Mouse (Mus musculus) lung, embryonic 14.5 days (tissue): ENCODE data around the gene Syn3. TPM values are rescaled to one million over a fixed set of nuclear protein-coding genes. Genes with fewer than 3 reads are reported as not detected.

Experiments
- ATAC-seq: fragments of 200-750 bp; cut with Nextera tagmentation; 2 replicates; pipeline ENCODE4 v1.8.0; 2017; ENCODE audit warnings: mild to moderate bottlenecking, moderate TSS enrichment, moderate library complexity; ENCODE audit not compliant: insufficient read depth
- DNase-seq: peaks from one replicate; pipeline ENCODE4 v3.0.0-alpha.2; 2015
- H3K27ac ChIP-seq: fragments of 300-500 bp; sonication (generic); 2 replicates; pipeline ENCODE4 v1.5.1; 2014; ENCODE audit warnings: low read depth, mild to moderate bottlenecking, moderate library complexity
- H3K27me3 ChIP-seq: fragments of 300-500 bp; sonication (generic); 2 replicates; pipeline ENCODE4 v1.6.1; 2014; ENCODE audit warnings: low read length, control low read depth; ENCODE audit not compliant: insufficient read depth
- H3K36me3 ChIP-seq: fragments of 300-500 bp; sonication (generic); 2 replicates; pipeline ENCODE4 v1.6.1; 2014; ENCODE audit warnings: control low read depth; ENCODE audit not compliant: insufficient read depth
- H3K4me1 ChIP-seq: fragments of 300-500 bp; sonication (generic); 2 replicates; pipeline ENCODE4 v1.6.1; 2014; ENCODE audit warnings: antibody characterized with exemption, control low read depth; ENCODE audit not compliant: insufficient read depth
- H3K4me2 ChIP-seq: fragments of 300-500 bp; sonication (generic); 2 replicates; pipeline ENCODE4 v1.6.1; 2014; ENCODE audit warnings: mild to moderate bottlenecking
- H3K4me3 ChIP-seq: fragments of 300-500 bp; sonication (generic); 2 replicates; pipeline ENCODE4 v1.5.1; 2014; ENCODE audit warnings: low read depth, low read length
- H3K9ac ChIP-seq: fragments of 300-500 bp; sonication (generic); 2 replicates; pipeline ENCODE4 v1.6.1; 2014
- H3K9me3 ChIP-seq: fragments of 300-500 bp; sonication (generic); 2 replicates; pipeline ENCODE4 v1.6.1; 2016; ENCODE audit warnings: low read depth, low read length, control low read depth
- CTCF ChIP-seq: IDR thresholded peaks from 2 replicates; pipeline ENCODE4 v1.5.1; 2016; ENCODE audit warnings: antibody characterized with exemption, low read depth
- WGBS: fragments of 180-500 bp; shearing (Covaris S2); extraction: QIAGEN DNeasy Blood & Tissue Kit; methylation state at CpG from one replicate; pipeline ENCODE4 v1.1.7; 2014; 5-methylcytosine and 5-hydroxymethylcytosine counted together
- polyA plus RNA-seq: library from polyadenylated mRNA; unstranded; fragments of >200 nt; fragmentation: Nextera tagmentation; extraction: Ambion mirVana; gene quantifications from 2 replicates; pipeline ENCODE4 v1.2.1, GENCODE M21; 2014

The Syn3 gene
- polyA plus RNA-seq, 1 experiment from 2014 or later, result 2.4 TPM

DNA sequence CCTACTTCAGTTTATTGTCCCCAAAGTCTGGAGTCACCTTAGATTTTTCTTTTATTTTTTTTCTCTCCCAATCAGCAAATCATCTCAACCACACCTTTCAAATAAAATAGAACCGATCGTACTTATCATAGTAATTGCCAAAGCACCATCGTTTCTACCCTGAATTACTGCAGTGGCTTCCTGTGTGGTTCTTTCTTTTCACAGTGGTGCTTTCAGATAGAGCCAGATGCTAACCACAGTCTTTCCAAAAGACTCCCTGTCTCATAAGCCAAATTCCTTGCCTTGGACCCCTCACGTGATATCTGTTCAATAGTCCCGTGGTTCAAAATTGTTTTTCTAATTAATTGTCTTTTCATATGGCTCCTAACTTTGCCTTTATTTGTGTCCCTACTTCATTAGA lies 221.4 kb downstream of the Syn3 start:
- H3K9ac ChIP-seq, result no peak overlapping the region
- TF ChIP-seq CTCF, result no peak
- no peaks in the 10 kb centered on the region for H3K4me1 ChIP-seq
- H3K27me3 ChIP-seq, result no peaks in the 10 kb centered on the region
- DNase-seq (no peak), ATAC-seq (no peak)
- H3K4me3 ChIP-seq, result no peak overlapping the region
- no peak overlapping the region for H3K27ac ChIP-seq
- H3K4me2 ChIP-seq, result no peak overlapping the region
- 84% methylated on average over 5 of the region's 5 CpGs for WGBS
- H3K9me3 ChIP-seq, result no peaks in the 10 kb centered on the region
- H3K36me3 ChIP-seq, result no peaks in the 10 kb centered on the region

DNA sequence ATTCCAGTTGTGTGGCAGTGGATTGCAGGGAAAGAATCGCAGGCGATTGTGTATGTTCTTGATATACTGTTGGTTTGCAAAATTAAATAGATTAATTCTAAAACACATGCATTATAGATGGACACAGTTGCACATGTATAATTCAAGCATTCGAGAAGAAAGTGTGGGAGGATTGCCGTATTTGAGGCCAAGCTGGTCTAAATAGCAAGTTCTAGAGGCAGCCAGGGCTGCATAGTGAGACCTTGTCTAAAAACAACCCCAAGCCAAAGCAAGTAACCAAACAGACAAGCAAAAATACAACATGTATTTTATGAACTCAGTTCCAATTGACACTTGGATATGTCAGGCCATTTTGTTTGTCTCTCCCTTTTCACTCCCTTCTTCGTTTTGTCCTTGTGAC lies 223.1 kb downstream of the Syn3 start:
- WGBS, result 89% methylated on average over 5 of the region's 5 CpGs
- H3K9ac ChIP-seq, result no peak overlapping the region
- DNase-seq (no peak), ATAC-seq (no peak)
- no peaks in the 10 kb centered on the region for H3K4me1 ChIP-seq
- no peak overlapping the region for H3K4me2 ChIP-seq
- no peaks in the 10 kb centered on the region for H3K27me3 ChIP-seq
- no peak overlapping the region for H3K4me3 ChIP-seq
- TF ChIP-seq CTCF, result no peak
- no peaks in the 10 kb centered on the region for H3K9me3 ChIP-seq
- H3K27ac ChIP-seq, result no peak overlapping the region
- H3K36me3 ChIP-seq, result no peaks in the 10 kb centered on the region

DNA sequence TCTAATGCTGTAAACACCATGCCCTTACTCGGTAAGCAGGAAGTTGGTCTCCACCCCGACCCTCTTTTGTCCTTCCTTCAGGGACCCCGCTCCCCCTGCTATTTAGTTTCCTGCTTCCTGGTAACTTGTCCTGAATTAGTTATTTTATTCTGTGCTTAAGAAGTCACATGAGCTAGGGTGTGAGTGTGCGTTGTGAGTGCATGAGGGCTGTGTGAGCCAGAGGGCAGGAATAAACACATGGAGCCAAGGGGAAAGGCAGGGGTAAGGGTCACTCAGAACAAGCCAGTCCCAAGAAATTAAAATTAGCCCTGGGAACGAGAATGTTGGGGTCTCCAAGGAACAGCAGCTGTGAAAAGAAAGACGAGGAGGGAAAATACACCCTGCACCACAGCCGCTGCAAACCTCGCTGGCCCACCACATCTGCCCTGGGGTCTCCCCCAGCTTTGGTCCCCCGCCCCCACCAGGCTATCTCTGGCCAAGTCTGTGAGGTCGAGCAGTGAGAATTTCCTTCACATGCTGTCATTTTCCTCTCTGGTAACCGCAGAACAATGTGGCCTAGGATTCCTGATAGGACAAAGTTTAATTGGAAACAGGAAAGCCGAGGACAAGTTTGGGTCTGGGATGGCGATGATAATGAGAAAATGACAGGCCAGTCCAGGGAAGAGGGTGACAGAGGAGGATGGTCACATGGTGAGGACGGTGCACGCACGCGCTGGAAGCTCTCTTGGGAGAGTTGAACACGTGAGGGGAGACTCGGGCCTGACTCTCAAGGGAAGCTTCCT lies 225.1 kb downstream of the Syn3 start:
- Histone ChIP-seq H3K36me3 (no peaks in the 10 kb centered on the region), H3K4me3 (no peak overlapping the region), H3K9ac (no peak overlapping the region), H3K4me1 (no peaks in the 10 kb centered on the region), H3K4me2 (no peak overlapping the region), H3K27ac (peak overlapping the region; percentile 67), H3K9me3 (no peaks in the 10 kb centered on the region), H3K27me3 (no peaks in the 10 kb centered on the region)
- 41% methylated on average over 19 of the region's 19 CpGs for WGBS
- ATAC-seq (peak; percentile 88), DNase-seq (peak; percentile 48)
- TF ChIP-seq CTCF, result no peak

DNA sequence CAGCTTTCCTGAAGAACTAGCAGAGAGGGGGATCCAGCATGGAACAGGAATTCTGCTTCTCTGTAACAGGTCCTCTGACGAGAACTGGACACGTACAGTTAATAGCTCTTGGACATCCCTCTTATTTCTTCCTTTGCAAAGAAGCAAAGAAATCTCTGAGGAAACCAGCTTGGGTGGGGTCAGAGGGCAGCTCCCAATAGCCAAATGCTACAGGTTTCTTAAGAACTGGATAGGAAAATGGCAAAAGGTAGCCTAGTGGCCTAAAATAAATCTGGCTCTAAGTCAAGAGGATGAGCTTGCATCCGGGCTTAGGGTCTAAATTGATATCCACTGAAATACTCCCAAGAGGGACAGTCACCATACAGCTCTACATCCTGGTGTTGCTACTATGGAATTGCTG lies 225.9 kb downstream of the Syn3 start:
- ATAC-seq (no peak), DNase-seq (no peak)
- TF ChIP-seq CTCF, result no peak
- H3K4me3 ChIP-seq, result no peak overlapping the region
- no peak overlapping the region for H3K4me2 ChIP-seq
- H3K27ac ChIP-seq, result peak overlapping the region; percentile 67; the same call in 1 of the 2 replicates
- no peak overlapping the region for H3K9ac ChIP-seq
- no peaks in the 10 kb centered on the region for H3K36me3 ChIP-seq
- no peaks in the 10 kb centered on the region for H3K9me3 ChIP-seq
- WGBS, result 77% methylated on average over 3 of the region's 3 CpGs
- H3K27me3 ChIP-seq, result no peaks in the 10 kb centered on the region
- no peaks in the 10 kb centered on the region for H3K4me1 ChIP-seq

DNA sequence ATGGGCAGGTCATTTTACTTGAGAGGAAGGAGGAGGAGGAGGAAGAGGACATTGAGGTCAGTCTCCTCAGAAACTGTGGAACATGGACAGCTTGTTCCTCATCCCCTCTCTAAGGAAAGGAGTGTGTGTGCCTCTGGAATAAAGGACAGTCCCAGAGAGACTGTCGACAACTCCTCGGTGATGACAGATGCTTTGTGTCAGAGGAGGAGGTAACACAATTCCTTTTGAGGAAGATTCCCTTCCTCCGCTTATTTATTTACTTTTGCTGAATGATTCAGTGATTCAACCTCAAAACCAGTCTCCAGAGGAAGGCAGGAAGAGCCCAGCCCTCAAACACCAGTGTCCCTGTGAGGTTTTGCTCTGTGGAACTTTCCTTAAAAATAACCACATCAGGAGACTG lies 228.4 kb downstream of the Syn3 start:
- 15% methylated on average over 3 of the region's 3 CpGs for WGBS
- H3K27ac ChIP-seq, result no peak overlapping the region
- no peak for TF ChIP-seq CTCF

DNA sequence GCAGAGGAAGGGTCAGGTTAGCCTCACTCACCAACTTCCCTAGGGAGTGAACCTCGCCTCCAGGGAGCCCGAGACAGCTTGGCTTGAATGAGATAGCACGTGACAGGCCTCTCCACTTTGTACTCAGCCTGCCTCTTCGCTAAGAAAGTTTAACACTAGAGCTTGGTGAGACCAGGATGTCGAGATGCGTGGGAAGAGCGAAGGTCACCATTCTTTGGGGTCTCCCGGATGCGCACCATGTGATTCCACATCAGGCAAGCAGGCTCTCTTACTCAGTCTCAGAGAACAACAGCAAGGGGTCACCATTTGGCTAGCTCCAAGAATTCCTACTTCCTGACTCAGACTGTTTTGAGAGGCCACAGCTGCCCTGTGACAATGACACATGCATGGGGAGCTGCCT lies 234.1 kb downstream of the Syn3 start:
- Histone ChIP-seq H3K9me3 (no peaks in the 10 kb centered on the region), H3K9ac (no peak overlapping the region), H3K4me1 (no peaks in the 10 kb centered on the region), H3K36me3 (no peaks in the 10 kb centered on the region), H3K4me3 (no peak overlapping the region), H3K27ac (no peak overlapping the region), H3K27me3 (no peaks in the 10 kb centered on the region), H3K4me2 (no peak overlapping the region)
- TF ChIP-seq CTCF, result no peak
- 69% methylated on average over 9 of the region's 9 CpGs for WGBS
- no peak for ATAC-seq
- peak; percentile 27 for DNase-seq

More for the DNA sequence above, 228.4 kb downstream of the Syn3 start:
- Histone ChIP-seq H3K4me2 (no peak overlapping the region), H3K4me1 (no peaks in the 10 kb centered on the region), H3K4me3 (no peak overlapping the region), H3K9ac (no peak overlapping the region), H3K36me3 (no peaks in the 10 kb centered on the region), H3K27me3 (no peaks in the 10 kb centered on the region), H3K9me3 (no peaks in the 10 kb centered on the region)
- DNase-seq, result peak; percentile 9
- ATAC-seq, result no peak

DNA sequence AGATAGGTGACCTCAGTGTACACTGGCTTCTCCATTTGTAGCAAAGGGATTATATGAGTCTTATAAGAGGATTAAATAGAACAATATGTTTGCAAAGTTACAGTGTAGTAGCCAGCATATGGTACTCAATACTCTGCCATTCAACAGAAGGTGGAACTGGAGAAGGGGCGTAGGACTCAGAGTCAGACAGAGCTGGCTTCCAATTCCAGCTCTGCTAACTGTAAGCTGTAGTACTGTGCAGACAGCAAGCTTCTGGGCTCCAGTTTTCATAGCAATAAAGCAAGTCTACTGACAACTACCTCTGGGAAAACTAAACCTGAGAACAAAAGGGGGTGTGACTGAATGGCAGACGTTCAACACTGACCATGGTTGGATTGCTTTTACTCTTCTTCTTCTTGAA lies 237.0 kb downstream of the Syn3 start:
- no peak for ATAC-seq
- WGBS, result 77% methylated on average over 2 of the region's 2 CpGs

More for the DNA sequence above, 237.0 kb downstream of the Syn3 start:
- DNase-seq, result no peak
- Histone ChIP-seq H3K4me2 (no peak overlapping the region), H3K27ac (no peak overlapping the region), H3K9ac (no peak overlapping the region), H3K27me3 (no peaks in the 10 kb centered on the region), H3K36me3 (no peaks in the 10 kb centered on the region), H3K9me3 (no peaks in the 10 kb centered on the region), H3K4me3 (no peak overlapping the region), H3K4me1 (no peaks in the 10 kb centered on the region)
- TF ChIP-seq CTCF, result no peak
